Mouse (Mus musculus): ENCODE measurements around the gene Ushbp1. TPM values are rescaled to one million over a fixed set of nuclear protein-coding genes. Genes with fewer than 3 reads are reported as not detected.
"Not testable (repeated sequence)": the region's sequence is repeated elsewhere in the genome, so short reads cannot be mapped to it uniquely, and the experiment has no call there.

Gene Ushbp1
- polyA plus RNA-seq (2015; fragmentation: Nextera tagmentation; extraction: Ambion mirVana): 8.1 and 8.2 TPM in 2 replicates

GRCm38 (mm10) chr8:71395629-71396028 lies at the start of gene Ushbp1:
Ushbp1 (minus strand) TSS chr8:71395802.
- Histone ChIP-seq H3K4me3 (peak within 1 kb of the TSS; percentile 85), H3K4me1 (peaks cover 12% of the 10 kb centered on the region), H3K9me3 (no peaks in the 10 kb centered on the region), H3K27ac (peak within 1 kb of the TSS; percentile 58; the same call in 1 of the 2 replicates), H3K9ac (no peak within 1 kb of the TSS), H3K27me3 (no peaks in the 10 kb centered on the region), H3K36me3 (peaks cover 18% of the 10 kb centered on the region), H3K4me2 (replicated peaks) (peak within 1 kb of the TSS; percentile 84)
- WGBS: 88% methylated on average over 9 of the region's 9 CpGs
- no peak for ATAC-seq (ENCODE audit: low FRiP score, low read depth)

GRCm38 (mm10) chr8:71445096-71445495 lies 49.5 kb upstream of the Ushbp1 start:
- H3K9ac ChIP-seq: no peak overlapping the region
- H3K4me2 ChIP-seq (replicated peaks): no peak overlapping the region
- ATAC-seq (ENCODE audit: low FRiP score, low read depth): no peak
- WGBS: 59% methylated on average over 7 of the region's 7 CpGs
- no peak overlapping the region for H3K27ac ChIP-seq
- no peaks in the 10 kb centered on the region for H3K36me3 ChIP-seq
- H3K4me1 ChIP-seq: peaks cover 4% of the 10 kb centered on the region; the same call in 1 of the 2 replicates
- H3K27me3 ChIP-seq: peaks cover 5% of the 10 kb centered on the region
- H3K4me3 ChIP-seq: no peak overlapping the region
- H3K9me3 ChIP-seq: no peaks in the 10 kb centered on the region

GRCm38 (mm10) chr8:71441404-71441803 lies 45.8 kb upstream of the Ushbp1 start:
- 1% methylated on average over 7 of the region's 7 CpGs for WGBS
- no peaks in the 10 kb centered on the region for H3K9me3 ChIP-seq
- no peak overlapping the region for H3K27ac ChIP-seq
- no peak overlapping the region for H3K9ac ChIP-seq
- H3K27me3 ChIP-seq: peaks cover 12% of the 10 kb centered on the region
- no peaks in the 10 kb centered on the region for H3K36me3 ChIP-seq
- ATAC-seq (ENCODE audit: low FRiP score, low read depth): peak; percentile 57; the same call in 1 of the 2 replicates
- H3K4me1 ChIP-seq: peaks cover 4% of the 10 kb centered on the region; the same call in 1 of the 2 replicates
- no peak overlapping the region for H3K4me3 ChIP-seq
- no peak overlapping the region for H3K4me2 ChIP-seq (replicated peaks)

GRCm38 (mm10) chr8:71437041-71437440 lies 41.4 kb upstream of the Ushbp1 start:
- H3K9me3 ChIP-seq: peaks cover 3% of the 10 kb centered on the region; the same call in 1 of the 2 replicates
- H3K4me3 ChIP-seq: no peak overlapping the region
- H3K27me3 ChIP-seq: peaks cover 10% of the 10 kb centered on the region
- no peak overlapping the region for H3K9ac ChIP-seq
- WGBS: 58% methylated on average over 3 of the region's 3 CpGs
- no peak overlapping the region for H3K27ac ChIP-seq
- H3K4me1 ChIP-seq: peaks cover 3% of the 10 kb centered on the region; the same call in 1 of the 2 replicates
- H3K36me3 ChIP-seq: no peaks in the 10 kb centered on the region
- no peak overlapping the region for H3K4me2 ChIP-seq (replicated peaks)
- ATAC-seq (ENCODE audit: low FRiP score, low read depth): no peak

- not testable (repeated sequence) for H3K9me3 ChIP-seq, H3K9ac ChIP-seq
These were observed 37.3 kb upstream of the Ushbp1 start for GRCm38 (mm10) chr8:71432935-71433334.

GRCm38 (mm10) chr8:71422121-71422520 lies 26.5 kb upstream of the Ushbp1 start:
- Histone ChIP-seq H3K27me3 (no peaks in the 10 kb centered on the region; the same call in 1 of the 2 replicates), H3K9ac (no peak overlapping the region), H3K36me3 (no peaks in the 10 kb centered on the region), H3K9me3 (no peaks in the 10 kb centered on the region; the same call in none of the 2 replicates), H3K4me3 (no peak overlapping the region), H3K4me1 (no peaks in the 10 kb centered on the region), H3K4me2 (replicated peaks) (no peak overlapping the region), H3K27ac (no peak overlapping the region)
- no peak for ATAC-seq (ENCODE audit: low FRiP score, low read depth)

More at GRCm38 (mm10) chr8:71432935-71433334, 37.3 kb upstream of the Ushbp1 start:
- H3K4me3 ChIP-seq; ATAC-seq (ENCODE audit: low FRiP score, low read depth); H3K4me1 ChIP-seq; H3K4me2 ChIP-seq (replicated peaks); H3K36me3 ChIP-seq; H3K27ac ChIP-seq; H3K27me3 ChIP-seq: not testable (repeated sequence)
- WGBS: 84% methylated on average over 1 of the region's 1 CpGs

GRCm38 (mm10) chr8:71411535-71412273 lies 16.1 kb upstream of the Ushbp1 start:
- Histone ChIP-seq H3K27ac (no peak overlapping the region), H3K9me3 (no peaks in the 10 kb centered on the region), H3K36me3 (peaks cover 30% of the 10 kb centered on the region), H3K4me1 (peaks cover 10% of the 10 kb centered on the region), H3K4me3 (no peak overlapping the region), H3K27me3 (0 out of 2 replicates have a peak, but pooled peaks cover 3% of the 10 kb centered on the region), H3K4me2 (replicated peaks) (no peak overlapping the region), H3K9ac (no peak overlapping the region)
- no peak for ATAC-seq (ENCODE audit: low FRiP score, low read depth)
- WGBS: 52% methylated on average over 11 of the region's 11 CpGs

GRCm38 (mm10) chr8:71408231-71408630 lies 12.6 kb upstream of the Ushbp1 start:
- WGBS: 89% methylated on average over 4 of the region's 4 CpGs
- no peaks in the 10 kb centered on the region for H3K9me3 ChIP-seq
- H3K27me3 ChIP-seq: no peaks in the 10 kb centered on the region
- no peak overlapping the region for H3K9ac ChIP-seq
- H3K4me3 ChIP-seq: no peak overlapping the region
- no peak overlapping the region for H3K4me2 ChIP-seq (replicated peaks)
- peaks cover 31% of the 10 kb centered on the region for H3K36me3 ChIP-seq
- H3K4me1 ChIP-seq: peaks cover 16% of the 10 kb centered on the region
- no peak overlapping the region for H3K27ac ChIP-seq
- no peak for ATAC-seq (ENCODE audit: low FRiP score, low read depth)

- Histone ChIP-seq H3K4me3 (peak overlapping the region; percentile 63), H3K4me2 (replicated peaks) (peak overlapping the region; percentile 93), H3K9me3 (no peaks in the 10 kb centered on the region), H3K9ac (peak overlapping the region; percentile 68), H3K27ac (no peak overlapping the region), H3K36me3 (peaks cover 35% of the 10 kb centered on the region), H3K27me3 (no peaks in the 10 kb centered on the region), H3K4me1 (peaks cover 16% of the 10 kb centered on the region)
- ATAC-seq (ENCODE audit: low FRiP score, low read depth): no peak
- 90% methylated on average over 14 of the region's 14 CpGs for WGBS
These were observed 11.8 kb upstream of the Ushbp1 start for GRCm38 (mm10) chr8:71407441-71407840.

GRCm38 (mm10) chr8:71406099-71407015 lies 10.8 kb upstream of the Ushbp1 start:
- peaks cover 35% of the 10 kb centered on the region for H3K36me3 ChIP-seq
- no peak overlapping the region for H3K27ac ChIP-seq
- peak overlapping the region; percentile 68 for H3K9ac ChIP-seq
- peak; percentile 62 for ATAC-seq (ENCODE audit: low FRiP score, low read depth)
- under 1% methylated on average over 55 of the region's 55 CpGs for WGBS
- H3K4me1 ChIP-seq: peaks cover 16% of the 10 kb centered on the region
- H3K4me2 ChIP-seq (replicated peaks): peak overlapping the region; percentile 93
- no peaks in the 10 kb centered on the region for H3K27me3 ChIP-seq
- H3K9me3 ChIP-seq: no peaks in the 10 kb centered on the region
- H3K4me3 ChIP-seq: peak overlapping the region; percentile 63

GRCm38 (mm10) chr8:71405401-71406098 lies 9.9 kb upstream of the Ushbp1 start, which contains the start of gene Ankle1:
Ankle1 (plus strand) TSS chr8:71406010.
- 17% methylated on average over 31 of the region's 33 CpGs for WGBS
- H3K9ac ChIP-seq: peak within 1 kb of the TSS; percentile 68
- H3K36me3 ChIP-seq: peaks cover 39% of the 10 kb centered on the region
- peak within 1 kb of the TSS; percentile 63 for H3K4me3 ChIP-seq
- H3K27ac ChIP-seq: no peak within 1 kb of the TSS; the same call in 1 of the 2 replicates
- no peaks in the 10 kb centered on the region for H3K9me3 ChIP-seq
- peak; percentile 90 for ATAC-seq (ENCODE audit: low FRiP score, low read depth)
- peak within 1 kb of the TSS; percentile 93 for H3K4me2 ChIP-seq (replicated peaks)
- no peaks in the 10 kb centered on the region for H3K27me3 ChIP-seq
- H3K4me1 ChIP-seq: peaks cover 16% of the 10 kb centered on the region

All from limb, embryonic 13.5 days (tissue).